Mouse (Mus musculus) right cerebral cortex, postnatal 14 days (tissue): ENCODE measurements around the gene Rif1.
"Not testable (repeated sequence)": the region's sequence is repeated elsewhere in the genome, so short reads cannot be mapped to it uniquely, and the experiment has no call there.

ENCODE experiments used
- DNase-seq: peaks from one replicate; pipeline ENCODE4 v3.0.0; 2022

Gene Rif1

DNA sequence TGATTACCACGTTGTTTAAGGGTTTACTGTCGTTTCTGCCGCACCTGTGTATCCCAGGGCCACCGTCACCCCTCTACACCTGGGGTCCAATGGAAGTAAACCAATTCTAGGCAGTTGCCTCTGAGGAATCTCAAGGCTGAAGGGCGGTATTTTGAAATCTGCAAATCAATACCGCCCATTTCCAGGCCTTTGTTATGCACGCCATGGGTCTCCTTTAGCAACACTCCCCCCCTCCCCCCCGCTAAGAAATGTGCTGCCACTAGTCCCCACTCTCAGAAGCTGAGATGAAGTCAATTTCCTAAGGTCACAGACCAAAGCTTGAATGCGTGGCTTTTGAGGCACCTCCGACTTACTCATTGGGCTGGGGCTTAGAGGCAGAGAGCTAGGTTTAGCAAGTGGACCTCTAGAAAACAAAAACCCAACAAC lies 554 bp upstream of the Rif1 start:
- DNase-seq = no peak

DNA sequence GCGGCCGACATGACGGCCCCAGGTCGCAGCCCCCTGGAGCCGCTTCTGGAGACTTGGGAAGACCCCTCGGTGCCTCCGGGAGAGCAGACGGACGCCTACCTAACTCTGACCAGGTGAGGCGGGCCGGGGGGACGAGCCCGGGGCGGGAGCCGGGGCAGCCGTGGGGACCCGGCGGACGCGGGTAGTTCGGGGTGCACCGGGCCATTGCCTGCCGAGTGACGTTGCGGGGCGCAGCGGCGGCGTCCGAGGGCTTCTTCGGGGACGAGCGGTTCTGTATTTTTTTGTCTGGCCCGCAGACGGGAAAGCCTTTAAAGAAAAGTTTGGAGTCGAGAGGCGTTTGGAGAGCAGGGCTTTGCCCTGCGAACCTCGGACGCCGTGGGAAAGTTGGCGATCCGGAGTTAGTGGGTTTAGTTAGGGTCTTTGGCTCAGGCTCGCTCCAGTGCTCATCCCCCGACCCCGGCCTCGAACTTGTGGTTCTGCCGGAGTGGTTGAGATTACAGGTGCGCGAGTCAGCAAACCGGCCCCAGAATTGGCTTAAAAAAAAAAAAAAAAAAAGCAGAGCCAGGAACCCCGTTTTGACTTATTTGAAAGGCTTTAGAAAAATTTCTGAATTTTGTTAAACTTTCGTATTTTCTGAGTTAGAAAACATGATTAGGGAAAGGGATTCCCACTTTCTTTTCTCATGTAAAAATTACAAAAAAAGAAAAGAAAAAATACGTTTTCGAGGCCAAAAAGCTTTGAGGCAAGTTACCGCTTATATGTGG lies 691 bp downstream of the Rif1 start:
- DNase-seq = peak; percentile 16

DNA sequence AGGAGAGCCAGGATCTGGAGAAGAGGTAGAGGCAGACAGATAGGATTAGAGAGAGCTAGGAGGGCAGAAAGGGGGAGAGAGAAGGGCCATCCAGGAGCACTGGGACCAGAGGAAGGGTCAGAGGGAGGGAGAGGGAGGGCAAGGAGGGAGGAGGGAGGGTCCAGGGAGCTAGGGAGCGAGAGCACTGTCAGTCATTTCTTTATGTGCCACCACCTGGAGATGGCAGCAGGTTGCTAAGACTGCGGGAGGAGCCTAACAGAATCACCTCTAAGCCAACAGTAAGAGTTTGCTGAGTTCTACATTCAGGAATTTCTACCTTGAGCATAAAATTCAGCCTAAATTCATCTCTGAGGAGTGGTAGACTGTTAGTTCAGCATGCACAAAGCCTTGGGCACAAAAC lies 6.0 kb downstream of the Rif1 start:
- DNase-seq = no peak

DNA sequence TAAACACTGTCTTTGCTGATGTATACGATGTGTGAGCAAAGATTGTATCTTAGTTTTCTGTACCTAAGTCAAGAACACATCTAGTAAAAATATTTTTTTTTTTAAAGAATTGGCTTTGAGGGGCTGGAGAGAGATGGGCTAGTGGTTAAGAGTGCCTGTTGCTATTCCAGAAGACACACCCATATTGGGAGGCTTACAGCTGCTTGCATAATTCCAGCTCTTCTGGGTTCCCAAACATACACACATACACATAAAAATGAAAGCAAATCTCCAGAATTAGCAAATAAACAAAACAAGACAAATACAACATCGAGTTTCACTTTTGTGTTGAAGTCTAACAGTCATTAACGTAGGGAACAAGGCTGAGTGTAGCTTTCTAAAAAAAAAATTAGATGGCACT lies 11.4 kb downstream of the Rif1 start:
- no peak for DNase-seq

DNA sequence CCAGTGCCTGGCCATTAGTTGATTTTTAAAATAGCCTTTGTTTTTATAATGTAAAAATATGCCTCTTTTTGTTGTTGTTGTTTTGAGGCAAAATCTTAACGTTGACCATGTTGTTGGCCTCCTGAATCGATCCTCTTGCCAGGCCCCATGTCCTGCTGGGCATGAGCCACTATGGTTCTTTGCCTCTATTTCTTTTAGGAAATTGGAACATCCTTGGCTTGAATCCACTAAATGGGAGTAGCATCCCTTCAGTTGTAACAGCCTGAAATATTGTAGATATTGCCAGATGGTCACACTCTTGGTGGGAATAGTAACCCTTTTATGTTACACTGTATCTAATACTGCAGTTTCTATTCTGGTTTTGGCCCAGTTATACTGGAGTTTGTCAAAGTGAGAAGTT lies 11.9 kb downstream of the Rif1 start:
- DNase-seq = no peak

DNA sequence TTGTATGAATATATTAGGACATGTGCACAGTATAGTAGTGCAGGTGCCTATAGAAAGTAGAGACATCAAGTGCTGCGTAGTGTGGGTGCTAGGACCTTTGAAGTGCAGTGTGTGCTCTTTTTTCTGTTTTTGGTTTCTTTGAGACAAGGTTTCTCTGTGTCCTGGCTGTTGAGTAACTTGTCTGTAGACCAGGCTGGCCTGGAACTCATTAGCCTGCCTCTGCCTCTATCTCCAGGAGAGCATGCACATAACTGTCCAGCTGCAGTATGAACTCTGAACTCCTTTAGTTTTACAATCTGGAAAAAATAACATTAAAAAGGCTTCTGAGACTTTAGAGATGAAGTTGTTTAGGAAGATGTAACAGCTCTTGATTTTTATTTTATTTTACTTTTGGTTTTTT lies 41.5 kb downstream of the Rif1 start:
- no peak for DNase-seq

DNA sequence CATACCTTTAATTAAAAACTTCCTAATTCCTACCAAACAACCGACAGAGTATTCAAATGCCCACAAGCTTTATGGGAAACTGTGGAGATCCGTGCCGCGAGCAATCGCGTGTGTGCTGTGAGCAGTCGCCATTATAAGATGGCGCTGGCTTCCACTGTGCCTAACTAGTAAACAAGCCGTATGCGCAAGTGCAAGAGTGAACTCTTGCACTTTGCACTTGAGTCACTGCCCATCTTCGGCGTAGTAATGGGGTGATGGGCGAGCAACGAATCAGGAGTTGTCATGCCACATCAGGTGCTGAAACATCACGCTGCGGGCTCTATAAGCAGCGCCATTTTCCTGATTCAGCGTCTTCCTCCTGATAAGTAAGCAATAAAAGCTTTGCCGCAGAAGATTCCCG lies 58.7 kb downstream of the Rif1 start:
- not testable (repeated sequence) for DNase-seq

DNA sequence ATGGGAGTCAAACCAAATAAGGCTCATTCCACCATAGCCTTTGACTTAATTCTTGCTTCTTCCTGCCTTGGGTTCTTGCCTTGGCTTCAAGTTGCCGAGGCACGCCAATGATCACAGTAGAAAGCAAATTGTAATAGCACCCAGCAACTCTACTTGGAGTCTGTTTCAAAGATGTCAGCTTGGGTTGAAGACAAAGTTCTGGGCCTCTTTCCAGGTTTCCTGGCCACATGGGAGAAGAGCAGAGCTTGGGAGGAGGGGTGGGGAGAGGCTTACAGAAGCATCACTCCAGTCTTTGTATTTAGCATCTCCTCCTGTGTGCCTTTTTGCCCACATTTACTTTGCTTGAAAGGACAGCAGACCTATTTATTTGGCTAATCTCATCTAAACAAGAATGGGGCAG lies 60.7 kb downstream of the Rif1 start:
- DNase-seq = no peak

DNA sequence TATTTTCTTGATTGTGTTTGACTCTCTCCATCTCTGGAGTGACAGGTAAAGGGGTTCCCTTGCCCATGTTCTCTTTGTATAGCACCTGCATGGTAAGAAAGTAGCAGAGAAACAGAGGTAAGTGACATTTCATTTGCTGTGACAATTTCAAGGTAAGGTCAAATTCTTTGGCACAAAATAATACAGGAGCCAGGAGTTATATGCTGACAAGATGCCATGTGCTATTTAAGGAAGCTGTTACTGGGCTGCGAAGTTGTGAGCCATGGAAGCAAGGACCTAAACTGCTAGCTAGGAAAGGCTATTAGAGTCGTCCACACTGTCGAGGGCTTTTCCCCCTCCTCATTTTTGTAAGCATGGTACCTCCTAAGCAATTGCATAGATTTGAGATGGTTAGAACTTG lies 80.4 kb downstream of the Rif1 start:
- DNase-seq = no peak

DNA sequence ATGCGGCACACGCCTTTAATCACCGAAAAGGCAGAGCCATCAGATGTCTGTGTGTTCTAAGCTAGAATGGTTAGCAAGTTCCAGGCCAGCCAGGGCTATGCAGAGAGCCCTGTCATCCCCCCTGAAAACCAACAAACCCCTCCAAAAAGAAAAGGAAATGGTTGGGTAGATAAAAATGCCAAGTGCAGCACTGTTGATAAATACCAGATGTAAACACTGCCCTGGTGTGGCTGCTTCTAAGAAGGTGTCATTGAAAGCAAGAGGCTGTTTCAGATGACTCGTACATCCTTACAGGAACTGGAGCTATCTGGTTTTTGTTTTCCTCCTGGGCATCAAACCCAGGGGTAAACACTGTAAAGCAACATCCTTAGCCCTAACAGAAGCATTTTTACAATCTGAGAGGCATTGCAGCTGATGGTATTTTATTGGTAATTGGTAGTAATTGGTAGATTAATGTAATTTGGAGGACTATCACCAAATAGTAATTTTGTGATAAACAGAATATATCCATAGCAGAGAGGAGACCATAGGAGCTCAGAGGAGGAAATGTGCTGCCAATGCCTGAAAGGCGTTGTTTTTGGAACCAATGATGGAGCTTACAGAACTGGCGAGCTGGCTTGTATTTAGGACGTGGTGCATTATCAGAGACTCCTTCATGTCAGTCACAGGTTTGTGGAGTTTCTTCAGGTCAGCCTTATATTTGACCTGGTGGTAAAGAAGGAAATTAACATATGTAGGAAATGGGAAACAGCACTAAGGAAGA lies 96.8 kb downstream of the Rif1 start:
- DNase-seq = no peak
